Mouse (Mus musculus): ENCODE measurements around the gene Ahnak. TPM values are rescaled to one million over a fixed set of nuclear protein-coding genes. Genes with fewer than 3 reads are reported as not detected.

Ahnak gene
- polyA plus RNA-seq, 1 experiment: not detected

DNA sequence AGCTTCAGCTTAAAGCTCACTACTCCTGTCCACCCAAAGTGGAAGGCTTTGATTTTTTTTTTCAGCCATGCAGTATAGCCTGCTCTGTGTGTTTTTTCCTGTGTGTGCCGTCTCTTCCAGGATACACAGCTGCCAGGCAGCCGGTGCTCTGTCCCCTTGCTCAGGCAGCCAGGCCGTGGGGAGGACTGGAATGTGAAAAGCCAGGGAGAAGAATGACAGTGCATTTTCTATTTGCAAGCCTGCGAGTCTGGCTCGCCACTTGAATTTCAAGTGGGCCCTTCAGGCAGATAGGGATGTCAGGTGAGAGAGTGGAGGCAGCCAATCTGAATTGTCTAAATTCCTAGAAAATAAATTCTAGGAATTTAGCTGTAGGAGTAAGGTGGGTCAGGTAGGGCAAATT is 38.7 kb downstream of the Ahnak start:
- no peak overlapping the region for H3K4me3 ChIP-seq (ENCODE audit: insufficient read depth, low read depth, low read length)
- H3K4me1 ChIP-seq (ENCODE audit: control insufficient read depth, insufficient read depth, low read length): peaks cover 11% of the 10 kb centered on the region
- H3K27ac ChIP-seq (ENCODE audit: insufficient read depth, low read depth, low read length): no peak overlapping the region
- WGBS: 52% methylated on average over 5 of the region's 5 CpGs
- TF ChIP-seq CTCF (IDR thresholded peaks at IDR 0.05; ENCODE audit: insufficient read depth, low read depth, low read length) (no peak), POLR2A (IDR thresholded peaks at IDR 0.05; ENCODE audit: insufficient read depth, low read depth, low read length) (no peak)

DNA sequence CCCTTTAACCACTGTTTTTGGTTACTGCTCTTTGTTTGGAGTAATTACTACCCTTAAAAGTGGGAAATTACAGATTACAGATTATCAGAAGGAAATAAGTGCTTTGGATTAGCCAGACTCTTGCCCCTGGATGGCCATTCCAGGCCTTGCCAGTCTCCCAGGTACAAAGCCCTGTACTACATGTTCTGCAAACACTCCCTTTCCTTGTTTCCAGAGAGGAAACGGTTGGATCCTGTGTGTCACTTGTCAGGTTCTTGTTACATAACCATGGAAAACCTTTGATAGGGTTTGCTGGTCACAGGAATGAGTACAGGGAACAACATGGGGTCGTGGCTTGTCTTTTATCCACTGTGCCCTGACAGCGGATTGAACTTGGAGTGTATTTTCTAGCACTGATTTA is 39.3 kb downstream of the Ahnak start:
- TF ChIP-seq POLR2A (IDR thresholded peaks at IDR 0.05; ENCODE audit: insufficient read depth, low read depth, low read length): no peak
- no peak for TF ChIP-seq CTCF (IDR thresholded peaks at IDR 0.05; ENCODE audit: insufficient read depth, low read depth, low read length)
- no peak overlapping the region for H3K4me3 ChIP-seq (ENCODE audit: insufficient read depth, low read depth, low read length)
- no peak overlapping the region for H3K27ac ChIP-seq (ENCODE audit: insufficient read depth, low read depth, low read length)
- peaks cover 9% of the 10 kb centered on the region for H3K4me1 ChIP-seq (ENCODE audit: control insufficient read depth, insufficient read depth, low read length)
- 75% methylated on average over 3 of the region's 3 CpGs for WGBS

DNA sequence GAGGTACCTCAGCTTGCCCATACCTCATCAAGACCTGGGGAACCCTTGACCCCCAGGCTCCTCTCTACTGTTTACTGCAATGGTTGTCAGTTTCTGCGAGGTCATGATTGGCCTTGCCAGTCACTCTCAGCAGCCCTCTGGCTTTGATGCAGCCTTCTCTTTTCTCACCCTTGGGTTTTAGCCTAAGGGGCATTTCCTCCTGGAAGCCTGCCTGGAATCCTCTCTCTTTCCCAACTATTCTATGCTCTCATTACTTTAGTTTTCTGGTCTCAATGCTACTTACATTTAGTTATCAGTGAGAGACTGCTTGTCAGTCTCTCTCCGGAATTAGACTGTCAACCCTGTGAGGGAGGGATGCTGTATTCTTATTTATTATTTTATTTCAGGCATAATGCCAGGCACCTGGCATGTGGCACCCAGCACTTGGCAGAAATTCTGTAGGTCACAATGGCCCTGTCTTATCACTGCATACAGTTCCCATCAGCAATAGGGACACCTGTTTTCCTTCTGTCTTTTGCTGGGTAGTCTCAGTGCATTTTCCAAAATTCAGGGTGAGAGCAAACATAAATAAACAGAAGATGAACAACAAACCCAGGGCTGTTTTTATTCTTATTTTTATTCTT is 40.7 kb downstream of the Ahnak start:
- Histone ChIP-seq H3K4me3 (ENCODE audit: insufficient read depth, low read depth, low read length) (no peak overlapping the region), H3K27ac (ENCODE audit: insufficient read depth, low read depth, low read length) (no peak overlapping the region), H3K4me1 (ENCODE audit: control insufficient read depth, insufficient read depth, low read length) (peaks cover 14% of the 10 kb centered on the region)
- WGBS: 68% methylated on average over 2 of the region's 2 CpGs
- TF ChIP-seq POLR2A (IDR thresholded peaks at IDR 0.05; ENCODE audit: insufficient read depth, low read depth, low read length) (no peak), CTCF (IDR thresholded peaks at IDR 0.05; ENCODE audit: insufficient read depth, low read depth, low read length) (no peak)

DNA sequence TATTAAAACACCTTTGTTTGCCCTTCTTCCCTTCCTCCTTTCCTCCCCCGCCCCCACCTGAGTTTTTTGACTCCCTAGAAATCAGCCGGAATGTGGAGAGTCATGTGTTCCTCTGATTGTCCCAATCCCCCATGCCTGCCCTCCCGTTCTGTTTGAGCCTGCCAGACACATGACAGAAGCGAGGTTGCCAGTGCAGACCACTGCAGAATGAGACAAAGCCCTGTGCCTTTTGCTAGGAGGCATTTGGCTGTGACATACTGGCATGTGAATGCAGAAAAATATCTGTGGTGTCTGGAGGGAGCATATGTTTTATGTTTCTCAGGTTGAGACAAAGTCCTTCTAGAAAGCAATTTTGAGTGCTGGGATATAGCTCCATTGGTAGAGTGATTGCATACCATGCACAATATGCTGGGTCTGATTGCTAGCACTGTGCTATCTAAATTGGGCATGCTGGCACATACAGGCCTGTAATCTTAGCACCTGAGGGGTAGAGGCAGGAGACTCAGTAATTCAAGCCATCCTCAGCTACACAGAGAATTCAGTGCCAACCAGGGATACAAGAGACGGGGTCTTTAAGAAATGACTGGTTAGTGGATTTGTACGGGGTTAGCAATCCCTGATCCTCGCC is 43.5 kb downstream of the Ahnak start:
- Histone ChIP-seq H3K4me3 (ENCODE audit: insufficient read depth, low read depth, low read length) (no peak overlapping the region), H3K4me1 (ENCODE audit: control insufficient read depth, insufficient read depth, low read length) (peaks cover 13% of the 10 kb centered on the region), H3K27ac (ENCODE audit: insufficient read depth, low read depth, low read length) (no peak overlapping the region)
- WGBS: 76% methylated on average over 7 of the region's 7 CpGs
- no peak for TF ChIP-seq CTCF (IDR thresholded peaks at IDR 0.05; ENCODE audit: insufficient read depth, low read depth, low read length)

DNA sequence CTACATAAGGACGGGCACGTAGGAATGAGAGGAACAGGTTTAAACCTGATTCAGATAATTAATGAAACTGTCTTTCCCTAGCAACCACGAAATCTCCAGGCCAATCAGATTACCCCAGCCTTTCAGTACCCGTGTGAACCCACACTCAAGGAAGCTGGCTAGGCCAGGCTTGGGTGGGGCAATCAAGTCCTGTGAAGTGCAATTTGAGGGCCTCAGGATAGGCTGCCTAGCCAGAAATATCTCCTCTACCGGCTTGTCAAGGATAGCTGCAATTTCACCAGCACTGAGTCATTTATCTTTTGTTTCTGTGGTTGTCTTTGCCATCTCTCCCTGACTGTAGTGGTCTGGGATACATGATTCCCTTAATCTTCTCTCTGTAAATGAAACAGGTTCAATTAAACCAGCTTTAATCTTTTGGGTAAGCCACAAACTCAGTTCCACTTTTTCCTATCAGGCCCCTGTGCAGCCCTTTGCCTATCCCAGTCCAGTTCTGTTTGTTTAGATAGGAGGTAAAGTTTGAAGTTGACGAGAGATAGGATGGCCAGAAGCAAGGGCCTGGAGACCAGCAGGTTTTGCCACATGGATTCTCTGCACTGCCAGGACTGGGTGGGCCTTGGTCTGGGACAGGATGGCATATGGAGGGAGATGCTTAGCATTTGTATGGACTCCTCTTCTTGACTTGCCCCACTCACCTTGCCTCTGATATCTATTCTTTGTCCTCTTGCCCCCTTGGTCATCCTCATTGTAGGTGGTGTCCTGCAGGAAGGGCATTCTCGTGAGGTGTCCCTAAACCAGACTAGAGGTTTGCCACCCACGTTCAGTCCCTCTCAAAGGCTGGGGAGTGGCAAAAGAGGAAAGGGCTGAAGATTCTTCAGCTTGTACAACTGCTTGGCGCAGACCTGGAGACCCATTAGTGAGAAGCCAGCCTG is 44.6 kb downstream of the Ahnak start:
- TF ChIP-seq POLR2A (IDR thresholded peaks at IDR 0.05; ENCODE audit: insufficient read depth, low read depth, low read length): no peak
- TF ChIP-seq CTCF (IDR thresholded peaks at IDR 0.05; ENCODE audit: insufficient read depth, low read depth, low read length): no peak
- peaks cover 10% of the 10 kb centered on the region for H3K4me1 ChIP-seq (ENCODE audit: control insufficient read depth, insufficient read depth, low read length)
- H3K27ac ChIP-seq (ENCODE audit: insufficient read depth, low read depth, low read length): peak overlapping the region; percentile 67
- WGBS: 67% methylated on average over 9 of the region's 9 CpGs
- H3K4me3 ChIP-seq (ENCODE audit: insufficient read depth, low read depth, low read length): no peak overlapping the region

DNA sequence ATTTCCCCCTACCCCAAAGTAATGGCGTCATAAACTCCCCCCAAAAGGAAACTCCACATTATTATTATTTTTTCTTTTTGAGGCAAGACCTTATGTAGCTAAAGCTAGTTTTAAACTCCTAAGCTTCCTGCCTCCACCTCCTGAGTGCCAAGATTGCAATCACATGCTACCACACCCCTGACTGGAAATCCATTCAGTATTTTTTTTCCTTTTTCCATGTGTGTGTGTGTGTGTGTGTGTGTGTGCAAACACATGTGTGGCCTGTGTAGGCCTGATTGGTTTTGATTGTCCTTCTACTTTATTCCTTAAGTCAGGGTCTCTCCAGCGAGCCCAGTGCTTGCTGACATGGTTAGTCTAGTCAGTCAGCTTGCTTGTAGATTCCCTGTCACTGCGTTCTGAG is 45.4 kb downstream of the Ahnak start:
- H3K27ac ChIP-seq (ENCODE audit: insufficient read depth, low read depth, low read length): no peak overlapping the region
- no peak for TF ChIP-seq POLR2A (IDR thresholded peaks at IDR 0.05; ENCODE audit: insufficient read depth, low read depth, low read length)
- TF ChIP-seq CTCF (IDR thresholded peaks at IDR 0.05; ENCODE audit: insufficient read depth, low read depth, low read length): no peak
- no peak overlapping the region for H3K4me3 ChIP-seq (ENCODE audit: insufficient read depth, low read depth, low read length)
- WGBS: 93% methylated on average over 3 of the region's 3 CpGs
- H3K4me1 ChIP-seq (ENCODE audit: control insufficient read depth, insufficient read depth, low read length): peaks cover 10% of the 10 kb centered on the region

DNA sequence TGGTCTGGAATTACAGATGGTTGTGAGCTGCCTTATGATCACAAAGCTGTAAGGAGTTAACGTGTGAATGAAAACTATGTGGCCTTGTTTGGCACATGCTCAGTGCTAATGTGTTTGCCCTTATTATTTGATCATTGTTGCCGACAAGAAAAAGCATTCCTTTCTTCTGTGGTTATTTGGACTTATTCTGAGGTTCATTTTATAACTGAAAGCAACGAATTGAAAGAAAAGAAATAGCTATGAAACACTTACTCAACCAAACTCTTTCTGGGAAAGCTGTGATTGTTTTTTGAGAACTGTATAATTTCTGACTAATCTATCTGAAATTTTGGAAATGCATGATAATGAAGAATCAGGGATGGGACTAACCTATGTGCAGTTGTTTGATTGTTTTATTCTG is 46.0 kb downstream of the Ahnak start:
- Histone ChIP-seq H3K4me1 (ENCODE audit: control insufficient read depth, insufficient read depth, low read length) (peaks cover 14% of the 10 kb centered on the region), H3K4me3 (ENCODE audit: insufficient read depth, low read depth, low read length) (no peak overlapping the region), H3K27ac (ENCODE audit: insufficient read depth, low read depth, low read length) (no peak overlapping the region)
- WGBS: 66% methylated on average over 3 of the region's 3 CpGs
- TF ChIP-seq POLR2A (IDR thresholded peaks at IDR 0.05; ENCODE audit: insufficient read depth, low read depth, low read length) (no peak), CTCF (IDR thresholded peaks at IDR 0.05; ENCODE audit: insufficient read depth, low read depth, low read length) (no peak)

DNA sequence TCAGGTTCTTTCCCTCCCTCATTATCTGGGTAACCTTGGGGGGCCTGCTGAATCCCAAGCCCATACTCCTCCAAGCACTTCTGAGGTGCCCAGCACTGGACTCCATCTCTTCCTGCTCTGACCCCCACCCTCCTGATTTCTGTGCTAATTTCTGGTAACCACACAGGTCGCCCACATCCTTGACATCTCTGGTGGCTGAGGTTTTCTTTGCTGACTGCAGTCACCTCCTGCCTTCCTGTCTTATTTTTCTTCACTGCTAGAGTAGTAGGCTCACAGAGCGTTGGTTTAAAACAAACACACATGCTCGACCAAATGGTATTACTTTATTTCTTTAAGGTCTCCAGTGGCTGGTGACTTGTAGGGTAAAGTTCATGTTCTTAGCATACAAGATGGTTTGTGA is 49.1 kb downstream of the Ahnak start:
- Histone ChIP-seq H3K4me3 (ENCODE audit: insufficient read depth, low read depth, low read length) (no peak overlapping the region), H3K27ac (ENCODE audit: insufficient read depth, low read depth, low read length) (no peak overlapping the region), H3K4me1 (ENCODE audit: control insufficient read depth, insufficient read depth, low read length) (peaks cover 11% of the 10 kb centered on the region)
- TF ChIP-seq POLR2A (IDR thresholded peaks at IDR 0.05; ENCODE audit: insufficient read depth, low read depth, low read length): no peak
- no peak for TF ChIP-seq CTCF (IDR thresholded peaks at IDR 0.05; ENCODE audit: insufficient read depth, low read depth, low read length)
- 88% methylated on average over 3 of the region's 3 CpGs for WGBS

DNA sequence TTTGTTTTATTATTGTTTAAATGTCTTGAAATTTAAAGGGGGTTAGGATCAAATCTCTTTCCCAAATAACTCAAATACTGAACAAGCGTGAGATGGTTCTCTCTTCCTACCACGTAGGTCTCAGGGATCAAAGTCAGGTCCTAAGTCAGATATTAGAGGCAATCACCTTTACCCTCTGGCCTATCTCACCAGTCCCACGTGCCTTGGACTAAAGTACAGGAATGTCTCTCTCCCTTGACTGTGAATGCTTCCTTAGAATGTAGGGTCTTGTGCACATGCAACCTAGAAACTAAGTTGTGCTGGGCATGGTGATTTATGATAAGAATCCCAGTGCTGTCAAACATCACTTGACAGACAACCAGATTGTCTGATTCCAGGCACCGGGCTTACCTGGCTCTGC is 50.2 kb downstream of the Ahnak start:
- peaks cover 7% of the 10 kb centered on the region for H3K4me1 ChIP-seq (ENCODE audit: control insufficient read depth, insufficient read depth, low read length)
- 93% methylated on average over 4 of the region's 4 CpGs for WGBS
- peak overlapping the region; percentile 86 for H3K27ac ChIP-seq (ENCODE audit: insufficient read depth, low read depth, low read length)
- TF ChIP-seq CTCF (IDR thresholded peaks at IDR 0.05; ENCODE audit: insufficient read depth, low read depth, low read length): no peak
- TF ChIP-seq POLR2A (IDR thresholded peaks at IDR 0.05; ENCODE audit: insufficient read depth, low read depth, low read length): no peak
- no peak overlapping the region for H3K4me3 ChIP-seq (ENCODE audit: insufficient read depth, low read depth, low read length)

Data from olfactory bulb, adult 2 months (tissue).